ENCODE assay signal across 20 mouse cellular contexts in the genomic region with DNA sequence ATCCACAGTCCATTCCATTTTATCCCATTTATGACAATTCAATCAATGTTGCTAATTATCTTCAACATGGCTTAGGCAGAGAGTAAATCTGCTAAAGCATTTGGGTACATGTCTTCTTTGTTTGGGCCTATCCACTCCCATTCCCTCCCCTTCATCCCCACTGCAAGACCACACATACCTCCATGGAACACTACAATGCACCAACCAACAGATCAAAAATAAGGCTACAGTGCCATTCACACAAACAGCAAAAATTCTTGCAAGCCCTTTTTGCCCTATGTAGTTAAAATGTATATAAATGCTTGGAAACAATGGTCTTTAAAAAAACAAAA.
A peak's percentile ranks its signal among the peaks of the same experiment; 100 is the strongest.
DNase-seq lines count a peak whose midpoint lies in the region; ATAC-seq and TF ChIP-seq lines count a peak whose summit lies in the region.
"Had no signal": no experiment of that assay in that cellular context is flagged by ENCODE, and none has a peak within 500 bp of the region (broad histone marks: within the 10 kb centered on the region; RNA-seq: fewer than 3 reads in every experiment).

No protein-coding gene starts in this region.

- no peak for TF ChIP-seq CTCF in hindbrain, postnatal 0 days (IDR thresholded peaks at IDR 0.05; ENCODE audit: low read depth)

- no peak for ATAC-seq in hindbrain, postnatal 0 days
- ATAC-seq in forebrain, embryonic 12.5 days (ENCODE audit: low FRiP score) = peak; percentile 33
- ATAC-seq in hindbrain, embryonic 12.5 days (ENCODE audit: low FRiP score) = peak; percentile 23
- 0 out of 2 replicates have a peak, but pooled peaks have one; percentile 26 for ATAC-seq in midbrain, embryonic 14.5 days (ENCODE audit: low FRiP score, low TSS enrichment)
- no peak for ATAC-seq in erythroid progenitor cell, adult 5-6 weeks (replicated peaks; ENCODE audit: low FRiP score, poor library complexity, severe bottlenecking)
- no peak for ATAC-seq in cerebellum, adult (ENCODE audit: insufficient number of reproducible peaks, low FRiP score, low TSS enrichment)
- ATAC-seq: CD4-positive, CD25-positive, alpha-beta regulatory T cell, adult 4 months; intestine, embryonic 16.5 days had no signal

- H3K9me3 ChIP-seq in hindbrain, embryonic 10.5 days = no peaks in the 10 kb centered on the region
- H3K9me3 ChIP-seq in hindbrain, postnatal 0 days (ENCODE audit: low read length) = no peaks in the 10 kb centered on the region
- no peaks in the 10 kb centered on the region for H3K9me3 ChIP-seq in forebrain, embryonic 12.5 days
- no peaks in the 10 kb centered on the region for H3K9me3 ChIP-seq in hindbrain, embryonic 12.5 days (replicated peaks)
- no peaks in the 10 kb centered on the region for H3K9me3 ChIP-seq in midbrain, embryonic 14.5 days (ENCODE audit: control insufficient read depth, low read length)

- no peaks in the 10 kb centered on the region for H3K27me3 ChIP-seq in hindbrain, embryonic 10.5 days (ENCODE audit: insufficient read depth, poor library complexity, severe bottlenecking)
- H3K27me3 ChIP-seq in hindbrain, postnatal 0 days (ENCODE audit: insufficient read depth, low read length) = no peaks in the 10 kb centered on the region
- H3K27me3 ChIP-seq in forebrain, embryonic 12.5 days = no peaks in the 10 kb centered on the region
- H3K27me3 ChIP-seq in hindbrain, embryonic 12.5 days = no peaks in the 10 kb centered on the region
- H3K27me3 ChIP-seq in midbrain, embryonic 14.5 days (ENCODE audit: control insufficient read depth, insufficient read depth, low read length) = no peaks in the 10 kb centered on the region

- peaks cover 24% of the 10 kb centered on the region for H3K4me1 ChIP-seq in hindbrain, embryonic 10.5 days (replicated peaks)
- H3K4me1 ChIP-seq in hindbrain, postnatal 0 days (ENCODE audit: insufficient read depth, low read length) = no peaks in the 10 kb centered on the region
- peaks cover 20% of the 10 kb centered on the region for H3K4me1 ChIP-seq in forebrain, embryonic 12.5 days
- H3K4me1 ChIP-seq in hindbrain, embryonic 12.5 days = peaks cover 10% of the 10 kb centered on the region
- 0 out of 2 replicates have a peak, but pooled peaks cover 8% of the 10 kb centered on the region for H3K4me1 ChIP-seq in midbrain, embryonic 14.5 days (ENCODE audit: control insufficient read depth, insufficient read depth, low read length)

- H3K4me3 ChIP-seq in hindbrain, embryonic 10.5 days = no peak overlapping the region
- H3K4me3 ChIP-seq in hindbrain, postnatal 0 days (ENCODE audit: low read length) = no peak overlapping the region
- no peak overlapping the region for H3K4me3 ChIP-seq in forebrain, embryonic 12.5 days (replicated peaks)
- H3K4me3 ChIP-seq in hindbrain, embryonic 12.5 days = no peak overlapping the region
- no peak overlapping the region for H3K4me3 ChIP-seq in midbrain, embryonic 14.5 days (replicated peaks; ENCODE audit: low read depth, low read length)

- H3K27ac ChIP-seq in hindbrain, embryonic 10.5 days = peak overlapping the region; percentile 89
- H3K27ac ChIP-seq in hindbrain, postnatal 0 days = no peak overlapping the region
- H3K27ac ChIP-seq in forebrain, embryonic 12.5 days = peak overlapping the region; percentile 76
- peak overlapping the region; percentile 64; the same call in 1 of the 2 replicates for H3K27ac ChIP-seq in hindbrain, embryonic 12.5 days
- H3K27ac ChIP-seq in midbrain, embryonic 14.5 days (replicated peaks; ENCODE audit: low read depth, low read length) = 0 out of 2 replicates have a peak overlapping the region, but pooled peaks have one; percentile 38
- H3K27ac ChIP-seq: macrophage had no signal

- H3K9ac ChIP-seq in hindbrain, postnatal 0 days (replicated peaks; ENCODE audit: low read length) = no peak overlapping the region
- H3K9ac ChIP-seq in forebrain, embryonic 12.5 days = no peak overlapping the region
- no peak overlapping the region for H3K9ac ChIP-seq in hindbrain, embryonic 12.5 days
- no peak overlapping the region for H3K9ac ChIP-seq in midbrain, embryonic 14.5 days (replicated peaks; ENCODE audit: low read length)

- DNase-seq in hindbrain, embryonic 10.5 days (ENCODE audit: low spot score) = no peak
- no peak for DNase-seq in hindbrain, postnatal 0 days (ENCODE audit: low spot score)
- no peak for DNase-seq in midbrain, embryonic 14.5 days
- no peak for DNase-seq in adrenal gland, postnatal 25 days
- DNase-seq: adrenal gland, postnatal 14 days; cerebellum, adult 9-11 months; gastrocnemius, postnatal 14 days; heart, adult 11 months; kidney, adult 9 months; kidney, postnatal 14 days; thymus, adult 18-20 months; thymus, postnatal 36 days had no signal

- no peak overlapping the region for H3K4me2 ChIP-seq in hindbrain, postnatal 0 days (ENCODE audit: low read depth, low read length)
- H3K4me2 ChIP-seq in forebrain, embryonic 12.5 days = 0 out of 2 replicates have a peak overlapping the region, but pooled peaks have one; percentile 29
- H3K4me2 ChIP-seq in hindbrain, embryonic 12.5 days (replicated peaks) = no peak overlapping the region
- H3K4me2 ChIP-seq in midbrain, embryonic 14.5 days (ENCODE audit: low read length) = peak overlapping the region; percentile 14; the same call in 1 of the 2 replicates
- H3K4me2 ChIP-seq: heart, embryonic 11.5 days had no signal

- no peaks in the 10 kb centered on the region for H3K36me3 ChIP-seq in hindbrain, embryonic 10.5 days
- no peaks in the 10 kb centered on the region for H3K36me3 ChIP-seq in hindbrain, postnatal 0 days (ENCODE audit: insufficient read depth, low read length)
- no peaks in the 10 kb centered on the region for H3K36me3 ChIP-seq in forebrain, embryonic 12.5 days (replicated peaks)
- no peaks in the 10 kb centered on the region for H3K36me3 ChIP-seq in hindbrain, embryonic 12.5 days
- H3K36me3 ChIP-seq in midbrain, embryonic 14.5 days (ENCODE audit: control insufficient read depth, insufficient read depth, low read length) = no peaks in the 10 kb centered on the region

Comparison
In these comparisons a context has a peak if more than half of its experiments do, and no peak if none do; other contexts are left out.
1. ATAC-seq: peak in forebrain, embryonic 12.5 days (single experiment), hindbrain, embryonic 12.5 days (single experiment) and midbrain, embryonic 14.5 days (single experiment); none in hindbrain, postnatal 0 days (single experiment), erythroid progenitor cell, adult 5-6 weeks (single experiment) and cerebellum, adult (single experiment).
2. H3K4me2 ChIP-seq: peak in forebrain, embryonic 12.5 days (single experiment) and midbrain, embryonic 14.5 days (single experiment); none in hindbrain, postnatal 0 days (single experiment) and hindbrain, embryonic 12.5 days (single experiment).